Mouse (Mus musculus) lung, postnatal 0 days (tissue): Measurements from ENCODE around the gene Plcb1. TPM values are rescaled to one million over a fixed set of nuclear protein-coding genes. Genes with fewer than 3 reads are reported as not detected.

Source experiments
- ATAC-seq: fragments of 200-750 bp; cut with Nextera tagmentation; 2 replicates; pipeline ENCODE4 v1.8.0; 2017; ENCODE audit warnings: moderate library complexity
- DNase-seq: peaks from one replicate; pipeline ENCODE4 v3.0.0-alpha.2; 2016; ENCODE audit warnings: low spot score
- H3K27ac ChIP-seq: fragments of 300-500 bp; sonication (generic); 2 replicates; pipeline ENCODE4 v1.5.1; 2014; ENCODE audit warnings: antibody characterized with exemption, mild to moderate bottlenecking, low read length, mixed read lengths
- H3K27me3 ChIP-seq: fragments of 300-500 bp; sonication (generic); replicated peaks from 2 replicates; pipeline ENCODE4 v1.6.1; 2014; ENCODE audit warnings: low read length, mixed read lengths; ENCODE audit not compliant: insufficient read depth
- H3K36me3 ChIP-seq: fragments of 300-500 bp; sonication (generic); 2 replicates; pipeline ENCODE4 v1.6.1; 2014; ENCODE audit warnings: low read length, mixed read lengths; ENCODE audit not compliant: insufficient read depth
- H3K4me1 ChIP-seq: fragments of 300-500 bp; sonication (generic); 2 replicates; pipeline ENCODE4 v1.6.1; 2014; ENCODE audit warnings: antibody characterized with exemption, low read depth, low read length, mixed read lengths; ENCODE audit not compliant: insufficient read depth
- H3K4me2 ChIP-seq: fragments of 300-500 bp; sonication (generic); replicated peaks from 2 replicates; pipeline ENCODE4 v1.6.1; 2014; ENCODE audit warnings: low read depth, mild to moderate bottlenecking, low read length, moderate library complexity, mixed read lengths
- H3K4me3 ChIP-seq: fragments of 300-500 bp; sonication (generic); 2 replicates; pipeline ENCODE4 v1.5.1; 2014; ENCODE audit warnings: low read depth, low read length
- H3K9ac ChIP-seq: fragments of 300-500 bp; sonication (generic); replicated peaks from 2 replicates; pipeline ENCODE4 v1.6.1; 2014; ENCODE audit warnings: low read depth, mild to moderate bottlenecking
- H3K9me3 ChIP-seq: fragments of 300-500 bp; sonication (generic); 2 replicates; pipeline ENCODE4 v1.6.1; 2016; ENCODE audit warnings: low read length, mixed read lengths
- CTCF ChIP-seq: IDR thresholded peaks from 2 replicates; pipeline ENCODE4 v1.5.1; 2016; ENCODE audit warnings: antibody characterized with exemption, mild to moderate bottlenecking
- EP300 ChIP-seq: IDR thresholded peaks from 2 replicates; pipeline ENCODE4 v1.6.1; 2016; ENCODE audit warnings: antibody characterized with exemption, mild to moderate bottlenecking, control low read depth
- WGBS: fragments of 180-500 bp; shearing (Covaris S2); extraction: QIAGEN DNeasy Blood & Tissue Kit; methylation state at CpG from one replicate; pipeline ENCODE4 v1.1.7; 2014; 5-methylcytosine and 5-hydroxymethylcytosine counted together
- polyA plus RNA-seq: library from polyadenylated mRNA; unstranded; fragments of >200 nt; fragmentation: Nextera tagmentation; extraction: Ambion mirVana; gene quantifications from 2 replicates; pipeline ENCODE4 v1.2.1, GENCODE M21; 2015

Plcb1 gene
- polyA plus RNA-seq, 1 experiment from 2014 or later = 8.7 TPM

DNA sequence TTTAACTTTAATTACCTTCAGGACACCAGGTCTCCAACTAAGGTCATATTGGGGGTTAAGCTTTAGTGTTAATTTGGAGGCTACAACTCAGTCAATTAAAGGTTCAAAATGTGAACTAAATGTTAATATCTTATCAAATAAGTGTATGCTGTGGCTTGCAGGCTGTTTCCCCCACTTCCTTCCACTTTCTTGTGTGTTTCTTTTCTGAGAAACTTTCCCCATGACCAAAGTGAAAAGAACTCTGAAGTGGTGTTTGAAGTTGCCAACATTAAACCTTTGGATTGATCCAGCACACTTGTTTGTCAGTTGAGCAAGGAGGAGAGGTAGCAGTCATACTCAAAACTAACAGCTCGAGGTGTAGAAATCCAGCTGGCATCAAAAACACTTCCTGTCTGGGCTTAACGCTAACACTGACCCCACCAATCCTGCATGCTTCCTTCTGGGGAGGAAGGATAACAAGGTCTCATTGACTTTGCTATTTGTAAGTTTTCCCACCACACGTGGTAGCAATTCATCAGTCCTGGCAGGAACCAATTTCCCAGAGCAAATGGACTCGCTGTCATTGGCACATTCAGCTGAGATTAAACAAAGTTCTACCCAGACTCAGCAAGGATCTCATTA, 249.9 kb downstream of the Plcb1 start:
- WGBS = 8% methylated on average over 4 of the region's 4 CpGs
- Histone ChIP-seq H3K27ac (no peak overlapping the region), H3K27me3 (no peaks in the 10 kb centered on the region), H3K36me3 (no peaks in the 10 kb centered on the region), H3K4me1 (no peaks in the 10 kb centered on the region), H3K9ac (no peak overlapping the region), H3K4me3 (no peak overlapping the region), H3K4me2 (no peak overlapping the region), H3K9me3 (no peaks in the 10 kb centered on the region)
- ATAC-seq (no peak), DNase-seq (peak; percentile 27)
- TF ChIP-seq EP300 = no peak
- TF ChIP-seq CTCF = no peak

DNA sequence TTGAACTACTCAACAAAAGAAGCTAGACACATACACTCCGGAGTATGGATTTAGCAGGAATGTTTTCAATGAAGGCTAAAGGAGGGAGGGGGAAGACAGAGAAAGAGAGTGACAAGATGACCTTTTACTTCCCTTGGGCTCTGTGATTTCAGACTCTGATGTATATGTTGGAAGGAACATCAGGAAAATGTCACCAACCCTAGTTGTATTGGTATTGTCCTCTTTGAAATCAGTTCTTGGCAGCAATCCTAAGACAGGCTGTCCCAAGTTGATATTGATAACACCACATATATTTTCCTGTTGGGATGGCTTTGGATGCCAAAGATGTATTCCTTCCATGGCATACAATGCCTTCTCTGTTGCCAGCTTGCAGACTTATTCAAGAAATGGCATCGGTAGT, 262.9 kb downstream of the Plcb1 start:
- no peak for DNase-seq
- Histone ChIP-seq H3K27ac (no peak overlapping the region), H3K27me3 (no peaks in the 10 kb centered on the region), H3K4me1 (no peaks in the 10 kb centered on the region), H3K4me3 (no peak overlapping the region), H3K9ac (no peak overlapping the region), H3K9me3 (no peaks in the 10 kb centered on the region), H3K36me3 (no peaks in the 10 kb centered on the region), H3K4me2 (no peak overlapping the region)
- no peak for TF ChIP-seq CTCF
- TF ChIP-seq EP300 = peak; percentile 33; the same call in 1 of the 2 replicates
- ATAC-seq = no peak; the same call in 1 of the 2 replicates
- 43% methylated on average over 2 of the region's 2 CpGs for WGBS

DNA sequence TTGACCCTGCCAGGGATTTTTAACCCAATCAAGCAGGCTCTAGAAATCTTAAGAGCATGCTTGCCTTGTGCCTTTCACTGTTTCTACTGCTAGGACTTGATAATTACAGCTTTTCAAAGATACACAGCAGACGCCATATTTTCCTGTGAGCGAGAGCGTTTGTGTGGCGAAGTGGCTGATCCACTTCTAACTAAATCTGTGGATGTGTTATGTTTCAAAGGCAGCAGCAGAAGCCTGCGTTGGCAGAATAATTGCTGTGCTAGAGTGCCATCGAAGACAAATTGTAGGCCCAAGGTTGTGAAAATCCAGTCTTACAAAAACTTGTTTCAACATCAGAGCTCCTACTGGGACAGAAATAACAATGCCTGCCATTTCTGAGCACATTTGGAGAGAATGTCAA, 263.4 kb downstream of the Plcb1 start:
- no peak overlapping the region for H3K27ac ChIP-seq

DNA sequence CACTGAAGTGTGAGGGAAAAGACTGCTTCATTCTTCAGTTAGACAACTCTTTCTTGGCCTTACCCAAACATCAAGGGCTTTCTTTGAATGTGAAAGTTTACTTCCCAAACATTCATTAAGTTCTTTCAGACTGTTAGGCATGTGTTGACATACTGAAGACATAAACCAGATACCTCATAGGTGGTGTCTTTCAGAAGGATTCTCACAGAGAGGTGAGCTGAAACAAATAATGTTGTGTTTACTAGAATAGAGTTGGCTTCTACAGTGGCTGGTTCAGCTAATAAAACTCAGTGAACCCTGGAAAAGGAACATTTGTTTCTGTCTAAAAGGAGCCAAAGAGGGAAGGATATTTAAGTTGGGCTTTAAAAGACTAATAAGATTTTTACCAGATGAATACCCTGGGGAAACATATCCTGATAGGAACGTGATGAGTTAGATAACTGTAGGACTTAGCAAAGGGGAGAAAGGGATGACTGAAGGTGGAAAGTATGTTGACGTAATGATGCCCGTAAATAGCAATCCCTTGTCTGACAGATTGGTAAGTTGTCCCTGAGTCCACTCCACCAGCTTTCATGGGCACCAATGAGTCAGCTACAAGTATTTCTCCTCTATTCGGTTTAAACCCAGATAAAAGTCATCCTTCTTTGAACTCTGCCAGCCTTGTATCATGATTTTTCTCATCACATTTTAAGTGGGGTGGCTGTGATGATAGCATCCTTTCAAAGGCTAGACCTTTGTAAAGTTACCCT, 265.8 kb downstream of the Plcb1 start:
- no peak overlapping the region for H3K27ac ChIP-seq
- no peaks in the 10 kb centered on the region for H3K4me1 ChIP-seq
- 86% methylated on average over 4 of the region's 4 CpGs for WGBS
- no peak overlapping the region for H3K4me3 ChIP-seq
- no peak for TF ChIP-seq EP300
- TF ChIP-seq CTCF = no peak
- no peak for DNase-seq
- no peaks in the 10 kb centered on the region for H3K27me3 ChIP-seq
- ATAC-seq = no peak
- no peaks in the 10 kb centered on the region for H3K36me3 ChIP-seq
- no peak overlapping the region for H3K4me2 ChIP-seq
- no peaks in the 10 kb centered on the region for H3K9me3 ChIP-seq
- H3K9ac ChIP-seq = no peak overlapping the region

More for the DNA sequence above, 263.4 kb downstream of the Plcb1 start:
- H3K4me3 ChIP-seq = no peak overlapping the region
- no peak overlapping the region for H3K4me2 ChIP-seq
- no peaks in the 10 kb centered on the region for H3K27me3 ChIP-seq
- DNase-seq (no peak), ATAC-seq (no peak)
- no peak overlapping the region for H3K9ac ChIP-seq
- no peaks in the 10 kb centered on the region for H3K4me1 ChIP-seq
- H3K36me3 ChIP-seq = no peaks in the 10 kb centered on the region
- no peak for TF ChIP-seq CTCF
- TF ChIP-seq EP300 = no peak
- WGBS = 64% methylated on average over 6 of the region's 6 CpGs
- no peaks in the 10 kb centered on the region for H3K9me3 ChIP-seq

DNA sequence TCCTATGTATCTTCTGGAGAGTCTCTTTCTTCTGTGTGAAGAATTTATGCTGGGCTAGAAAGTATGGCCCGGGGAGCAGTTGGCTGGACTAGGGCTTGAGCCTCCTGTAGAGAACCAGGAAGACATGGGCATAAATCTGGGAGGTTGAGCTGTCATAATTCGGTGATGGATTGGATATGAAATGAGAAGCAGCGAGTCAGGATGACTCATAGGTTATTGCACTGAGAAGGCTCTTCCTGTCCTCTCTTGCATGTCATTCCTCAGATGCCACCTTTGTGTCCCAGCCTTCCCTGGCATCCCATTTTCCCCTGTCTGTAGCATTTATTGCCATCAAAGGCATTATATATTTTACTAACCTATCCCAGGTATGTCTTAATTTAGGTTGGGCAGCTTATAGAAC, 267.5 kb downstream of the Plcb1 start:
- no peaks in the 10 kb centered on the region for H3K36me3 ChIP-seq
- ATAC-seq = no peak
- no peak overlapping the region for H3K4me2 ChIP-seq
- no peak for DNase-seq
- WGBS = 64% methylated on average over 3 of the region's 3 CpGs
- no peak overlapping the region for H3K27ac ChIP-seq
- no peak overlapping the region for H3K4me3 ChIP-seq
- H3K4me1 ChIP-seq = no peaks in the 10 kb centered on the region
- no peaks in the 10 kb centered on the region for H3K9me3 ChIP-seq
- H3K9ac ChIP-seq = no peak overlapping the region
- TF ChIP-seq CTCF = no peak
- no peak for TF ChIP-seq EP300
- H3K27me3 ChIP-seq = no peaks in the 10 kb centered on the region

DNA sequence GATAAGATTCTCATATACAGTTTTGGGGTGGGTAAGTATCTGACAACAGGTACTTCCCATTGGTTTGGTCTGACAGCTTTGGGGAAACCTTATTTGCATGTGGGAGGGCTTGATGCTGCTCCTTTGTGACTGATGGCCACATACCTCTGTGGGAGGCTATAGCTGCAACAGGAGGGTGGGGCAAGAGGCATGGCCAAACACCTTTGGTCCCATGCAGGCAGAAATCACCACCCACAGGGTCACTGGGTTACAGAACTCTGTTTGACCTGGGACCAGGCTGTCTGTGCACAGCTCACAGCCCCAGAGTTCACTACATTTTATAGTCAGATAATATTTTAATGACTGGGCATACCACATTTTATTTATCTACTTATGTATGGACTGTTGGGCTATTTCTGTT, 281.6 kb downstream of the Plcb1 start:
- no peaks in the 10 kb centered on the region for H3K4me1 ChIP-seq
- no peak overlapping the region for H3K9ac ChIP-seq
- TF ChIP-seq CTCF = no peak
- TF ChIP-seq EP300 = no peak
- no peaks in the 10 kb centered on the region for H3K9me3 ChIP-seq
- DNase-seq = no peak
- H3K36me3 ChIP-seq = no peaks in the 10 kb centered on the region
- H3K27ac ChIP-seq = no peak overlapping the region
- H3K27me3 ChIP-seq = no peaks in the 10 kb centered on the region
- no peak overlapping the region for H3K4me3 ChIP-seq
- no peak for ATAC-seq
- H3K4me2 ChIP-seq = no peak overlapping the region
